Mouse (Mus musculus): ENCODE measurements at regions not wholly inside any gene's neighbourhood (a gene's known extent, or its start where the extent isn't known, plus 50 kb on each side); places are given as distances from the start of the nearest gene placed in this dataset.

GRCm38 (mm10) chr4:95105424-95105823 is 53.4 kb upstream of the Jun start:
- Histone ChIP-seq H3K4me2 (ENCODE audit: low read length) (no peak overlapping the region; the same call in 1 of the 2 replicates), H3K9me3 (replicated peaks; ENCODE audit: control insufficient read depth, low read length, poor library complexity, severe bottlenecking) (no peaks in the 10 kb centered on the region), H3K4me3 (ENCODE audit: low read depth, low read length) (no peak overlapping the region), H3K4me1 (ENCODE audit: control insufficient read depth, insufficient read depth, low read length) (peaks cover 10% of the 10 kb centered on the region), H3K27me3 (ENCODE audit: control insufficient read depth, insufficient read depth, low read depth, low read length) (no peaks in the 10 kb centered on the region), H3K9ac (ENCODE audit: low read depth, low read length) (peak overlapping the region; percentile 33; the same call in 1 of the 2 replicates), H3K27ac (ENCODE audit: low read length) (no peak overlapping the region), H3K36me3 (ENCODE audit: control insufficient read depth, insufficient read depth, low read length) (no peaks in the 10 kb centered on the region)
- no peak for ATAC-seq
- WGBS, result 16% methylated on average over 3 of the region's 3 CpGs

DNA sequence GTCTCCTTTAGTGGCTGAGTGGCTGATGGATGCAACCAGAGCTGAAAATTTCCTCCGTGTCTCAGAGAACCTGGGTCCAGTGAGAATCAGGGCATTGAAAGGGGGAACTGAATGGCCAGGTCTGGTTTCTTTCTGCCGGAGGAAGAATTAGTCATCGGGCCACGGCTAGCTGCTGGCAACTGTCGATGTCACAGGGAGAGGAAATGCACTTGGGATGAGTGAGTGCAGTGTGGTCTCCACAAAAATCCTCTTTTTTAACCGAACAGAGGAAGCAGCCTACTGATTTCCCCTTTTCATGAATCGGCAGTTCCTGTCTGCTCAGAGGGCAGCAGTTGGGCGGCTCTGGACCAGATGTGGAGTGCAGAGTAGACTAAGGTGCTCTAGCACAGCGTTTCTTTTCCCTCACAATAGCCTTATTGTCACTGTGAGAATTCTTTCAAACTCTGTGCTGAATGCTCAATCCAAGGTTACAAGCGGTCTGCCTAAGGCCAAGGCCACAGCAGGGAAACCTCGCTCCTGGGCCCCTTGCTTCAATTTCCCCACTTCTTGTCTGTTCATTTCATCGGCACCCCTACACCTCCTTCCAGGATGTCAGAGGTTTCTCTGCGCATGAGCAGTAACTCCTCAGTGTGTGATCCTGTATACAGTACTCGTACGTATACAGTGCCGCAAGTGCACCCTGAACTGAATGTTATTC is 54.1 kb upstream of the Jun start:
- Histone ChIP-seq H3K9ac (ENCODE audit: low read depth, low read length) (peak overlapping the region; percentile 33; the same call in 1 of the 2 replicates), H3K9me3 (replicated peaks; ENCODE audit: control insufficient read depth, low read length, poor library complexity, severe bottlenecking) (no peaks in the 10 kb centered on the region), H3K4me1 (ENCODE audit: control insufficient read depth, insufficient read depth, low read length) (peaks cover 10% of the 10 kb centered on the region), H3K27ac (ENCODE audit: low read length) (no peak overlapping the region), H3K36me3 (ENCODE audit: control insufficient read depth, insufficient read depth, low read length) (no peaks in the 10 kb centered on the region), H3K4me2 (ENCODE audit: low read length) (peak overlapping the region; percentile 46), H3K27me3 (ENCODE audit: control insufficient read depth, insufficient read depth, low read depth, low read length) (no peaks in the 10 kb centered on the region), H3K4me3 (ENCODE audit: low read depth, low read length) (peak overlapping the region; percentile 21)
- 27% methylated on average over 16 of the region's 16 CpGs for WGBS
- ATAC-seq, result peak; percentile 69

DNA sequence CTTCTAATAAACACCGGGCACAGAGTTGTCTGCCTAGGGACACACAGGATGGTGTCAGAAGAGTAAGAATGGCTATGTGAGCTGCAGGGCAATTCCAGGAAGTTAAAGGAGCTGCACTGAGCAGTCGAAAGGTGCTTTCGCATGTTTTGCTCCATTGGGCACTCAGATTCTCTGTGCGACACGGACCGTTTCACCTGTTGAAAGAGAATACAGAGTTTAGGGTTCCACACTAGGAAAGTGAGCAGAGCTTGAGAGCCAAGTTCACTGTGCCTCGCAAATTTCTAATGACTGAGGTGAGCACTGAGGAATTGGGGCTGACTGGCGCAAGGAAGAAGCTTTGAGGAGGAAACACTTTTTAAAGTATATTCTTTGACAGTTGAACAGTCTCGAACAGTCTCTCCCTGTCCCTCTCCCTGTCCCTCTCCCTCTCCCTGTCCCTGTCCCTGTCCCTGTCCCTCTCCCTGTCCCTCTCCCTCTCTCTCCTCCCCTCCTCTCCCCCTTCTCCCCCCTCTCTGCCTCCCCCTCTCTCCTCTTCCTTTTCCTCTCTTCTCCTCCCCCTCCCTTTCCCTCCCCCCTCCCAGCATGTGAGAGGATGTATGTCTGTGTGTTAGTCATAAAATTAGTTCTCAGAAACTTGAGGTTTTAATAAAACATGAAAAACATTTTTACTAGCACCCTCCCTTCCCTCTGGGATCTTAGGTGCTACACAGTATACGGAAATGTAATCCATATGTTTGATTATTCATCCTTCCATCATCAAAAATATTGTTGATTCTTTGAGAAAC is 55.1 kb upstream of the Jun start:
- Histone ChIP-seq H3K27me3 (ENCODE audit: control insufficient read depth, insufficient read depth, low read depth, low read length) (no peaks in the 10 kb centered on the region), H3K9ac (ENCODE audit: low read depth, low read length) (no peak overlapping the region), H3K4me2 (ENCODE audit: low read length) (no peak overlapping the region), H3K4me1 (ENCODE audit: control insufficient read depth, insufficient read depth, low read length) (peaks cover 10% of the 10 kb centered on the region), H3K4me3 (ENCODE audit: low read depth, low read length) (no peak overlapping the region), H3K36me3 (ENCODE audit: control insufficient read depth, insufficient read depth, low read length) (no peaks in the 10 kb centered on the region), H3K27ac (ENCODE audit: low read length) (no peak overlapping the region), H3K9me3 (replicated peaks; ENCODE audit: control insufficient read depth, low read length, poor library complexity, severe bottlenecking) (no peaks in the 10 kb centered on the region)
- WGBS, result 69% methylated on average over 10 of the region's 10 CpGs
- ATAC-seq, result no peak

- H3K36me3 ChIP-seq (ENCODE audit: control insufficient read depth, insufficient read depth, low read length), result no peaks in the 10 kb centered on the region
- no peak overlapping the region for H3K9ac ChIP-seq (ENCODE audit: low read depth, low read length)
- no peak for ATAC-seq
- H3K27me3 ChIP-seq (ENCODE audit: control insufficient read depth, insufficient read depth, low read depth, low read length), result no peaks in the 10 kb centered on the region
- H3K27ac ChIP-seq (ENCODE audit: low read length), result no peak overlapping the region
- no peak overlapping the region for H3K4me3 ChIP-seq (ENCODE audit: low read depth, low read length)
- H3K4me1 ChIP-seq (ENCODE audit: control insufficient read depth, insufficient read depth, low read length), result peaks cover 10% of the 10 kb centered on the region
- H3K9me3 ChIP-seq (replicated peaks; ENCODE audit: control insufficient read depth, low read length, poor library complexity, severe bottlenecking), result no peaks in the 10 kb centered on the region
- H3K4me2 ChIP-seq (ENCODE audit: low read length), result no peak overlapping the region
- 36% methylated on average over 6 of the region's 6 CpGs for WGBS
Measured at GRCm38 (mm10) chr4:95108811-95109210, 56.8 kb upstream of the Jun start.

GRCm38 (mm10) chr4:95110828-95111227 is 58.8 kb upstream of the Jun start:
- Histone ChIP-seq H3K27me3 (ENCODE audit: control insufficient read depth, insufficient read depth, low read depth, low read length) (no peaks in the 10 kb centered on the region), H3K36me3 (ENCODE audit: control insufficient read depth, insufficient read depth, low read length) (no peaks in the 10 kb centered on the region), H3K4me3 (ENCODE audit: low read depth, low read length) (no peak overlapping the region), H3K9me3 (replicated peaks; ENCODE audit: control insufficient read depth, low read length, poor library complexity, severe bottlenecking) (no peaks in the 10 kb centered on the region), H3K9ac (ENCODE audit: low read depth, low read length) (no peak overlapping the region), H3K4me1 (ENCODE audit: control insufficient read depth, insufficient read depth, low read length) (peaks cover 5% of the 10 kb centered on the region; the same call in 1 of the 2 replicates), H3K27ac (ENCODE audit: low read length) (no peak overlapping the region), H3K4me2 (ENCODE audit: low read length) (no peak overlapping the region)
- ATAC-seq, result no peak
- 86% methylated on average over 8 of the region's 8 CpGs for WGBS

GRCm38 (mm10) chr4:95117158-95117681 is 65.2 kb upstream of the Jun start:
- Histone ChIP-seq H3K4me2 (ENCODE audit: low read length) (no peak overlapping the region), H3K9me3 (replicated peaks; ENCODE audit: control insufficient read depth, low read length, poor library complexity, severe bottlenecking) (no peaks in the 10 kb centered on the region), H3K4me1 (ENCODE audit: control insufficient read depth, insufficient read depth, low read length) (no peaks in the 10 kb centered on the region), H3K27ac (ENCODE audit: low read length) (no peak overlapping the region), H3K9ac (ENCODE audit: low read depth, low read length) (no peak overlapping the region), H3K36me3 (ENCODE audit: control insufficient read depth, insufficient read depth, low read length) (no peaks in the 10 kb centered on the region), H3K4me3 (ENCODE audit: low read depth, low read length) (no peak overlapping the region), H3K27me3 (ENCODE audit: control insufficient read depth, insufficient read depth, low read depth, low read length) (no peaks in the 10 kb centered on the region)
- 37% methylated on average over 5 of the region's 5 CpGs for WGBS
- 0 out of 2 replicates have a peak, but pooled peaks have one; percentile 42 for ATAC-seq

GRCm38 (mm10) chr4:95120876-95121275 is 68.9 kb upstream of the Jun start:
- no peak for ATAC-seq
- no peaks in the 10 kb centered on the region for H3K4me1 ChIP-seq (ENCODE audit: control insufficient read depth, insufficient read depth, low read length)
- H3K27ac ChIP-seq (ENCODE audit: low read length), result no peak overlapping the region
- H3K36me3 ChIP-seq (ENCODE audit: control insufficient read depth, insufficient read depth, low read length), result no peaks in the 10 kb centered on the region
- no peaks in the 10 kb centered on the region for H3K27me3 ChIP-seq (ENCODE audit: control insufficient read depth, insufficient read depth, low read depth, low read length)
- H3K4me2 ChIP-seq (ENCODE audit: low read length), result no peak overlapping the region
- no peak overlapping the region for H3K4me3 ChIP-seq (ENCODE audit: low read depth, low read length)
- no peak overlapping the region for H3K9ac ChIP-seq (ENCODE audit: low read depth, low read length)
- 89% methylated on average over 1 of the region's 1 CpGs for WGBS
- H3K9me3 ChIP-seq (replicated peaks; ENCODE audit: control insufficient read depth, low read length, poor library complexity, severe bottlenecking), result no peaks in the 10 kb centered on the region

DNA sequence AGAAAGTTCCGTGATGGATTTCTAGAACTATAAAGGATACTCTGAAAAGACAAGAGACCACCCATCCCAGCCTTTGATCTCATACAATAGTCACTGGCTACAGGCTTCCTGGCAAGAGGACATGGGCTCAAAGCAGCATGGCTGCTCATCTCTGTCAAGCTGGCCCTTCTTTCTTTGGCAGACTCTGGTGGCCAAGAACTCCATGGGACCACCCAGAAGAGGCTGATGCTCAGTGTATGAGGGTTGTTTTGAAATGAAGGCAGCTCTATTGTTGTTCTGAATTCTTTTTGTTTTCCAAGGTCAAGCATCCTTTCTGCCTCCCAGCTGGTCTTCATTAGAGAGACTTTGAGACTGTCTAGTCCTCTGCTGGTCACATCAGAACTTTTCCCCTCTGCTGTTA is 73.3 kb upstream of the Jun start:
- Histone ChIP-seq H3K4me2 (ENCODE audit: low read length) (no peak overlapping the region), H3K27ac (ENCODE audit: low read length) (no peak overlapping the region), H3K27me3 (ENCODE audit: control insufficient read depth, insufficient read depth, low read depth, low read length) (no peaks in the 10 kb centered on the region), H3K9me3 (replicated peaks; ENCODE audit: control insufficient read depth, low read length, poor library complexity, severe bottlenecking) (no peaks in the 10 kb centered on the region), H3K36me3 (ENCODE audit: control insufficient read depth, insufficient read depth, low read length) (no peaks in the 10 kb centered on the region), H3K4me1 (ENCODE audit: control insufficient read depth, insufficient read depth, low read length) (no peaks in the 10 kb centered on the region), H3K9ac (ENCODE audit: low read depth, low read length) (no peak overlapping the region), H3K4me3 (ENCODE audit: low read depth, low read length) (no peak overlapping the region)
- ATAC-seq, result no peak
- 71% methylated on average over 1 of the region's 1 CpGs for WGBS

- H3K27ac ChIP-seq (ENCODE audit: low read length), result no peak overlapping the region
- H3K36me3 ChIP-seq (ENCODE audit: control insufficient read depth, insufficient read depth, low read length), result no peaks in the 10 kb centered on the region
- peak; percentile 17; the same call in 1 of the 2 replicates for ATAC-seq
- H3K4me2 ChIP-seq (ENCODE audit: low read length), result no peak overlapping the region
- no peaks in the 10 kb centered on the region for H3K27me3 ChIP-seq (ENCODE audit: control insufficient read depth, insufficient read depth, low read depth, low read length)
- no peaks in the 10 kb centered on the region for H3K4me1 ChIP-seq (ENCODE audit: control insufficient read depth, insufficient read depth, low read length)
- no peak overlapping the region for H3K9ac ChIP-seq (ENCODE audit: low read depth, low read length)
- H3K9me3 ChIP-seq (replicated peaks; ENCODE audit: control insufficient read depth, low read length, poor library complexity, severe bottlenecking), result no peaks in the 10 kb centered on the region
- no peak overlapping the region for H3K4me3 ChIP-seq (ENCODE audit: low read depth, low read length)
- 75% methylated on average over 2 of the region's 2 CpGs for whole genome bisulfite sequencing
Measured at GRCm38 (mm10) chr4:95127970-95128369, 75.9 kb upstream of the Jun start.
